Mouse (Mus musculus) ES-CJ7 (cell line): ENCODE results near the gene Bco2.
A peak's percentile ranks its signal among the peaks of the same experiment; 100 is the strongest.

ENCODE experiments used
- DNase-seq: peaks from one replicate; pipeline ENCODE4 v3.0.0; 2011; ENCODE audit warnings: low read depth, low spot score

Bco2 gene

DNA sequence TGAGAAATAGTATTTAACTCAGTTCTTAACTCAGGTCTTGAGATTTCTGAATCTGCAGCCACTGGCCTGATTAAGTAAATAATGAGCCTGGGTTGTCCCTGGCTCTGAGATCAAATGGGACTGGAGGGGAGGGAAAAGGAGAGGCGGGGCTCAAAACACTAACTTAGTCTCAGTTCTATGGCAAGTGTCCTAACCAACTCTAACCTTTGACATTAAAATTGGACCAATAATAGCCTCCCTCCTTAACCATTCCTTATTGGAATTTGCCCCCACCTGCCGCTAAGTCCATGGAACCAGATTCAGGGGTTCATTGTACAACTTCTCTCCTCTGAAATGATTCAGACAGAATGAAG lies at the start of gene Bco2:
TSS of gene Bco2 (minus strand) at position 88 of the 353 bp plus-strand sequence.
- peak; percentile 24 for DNase-seq

DNA sequence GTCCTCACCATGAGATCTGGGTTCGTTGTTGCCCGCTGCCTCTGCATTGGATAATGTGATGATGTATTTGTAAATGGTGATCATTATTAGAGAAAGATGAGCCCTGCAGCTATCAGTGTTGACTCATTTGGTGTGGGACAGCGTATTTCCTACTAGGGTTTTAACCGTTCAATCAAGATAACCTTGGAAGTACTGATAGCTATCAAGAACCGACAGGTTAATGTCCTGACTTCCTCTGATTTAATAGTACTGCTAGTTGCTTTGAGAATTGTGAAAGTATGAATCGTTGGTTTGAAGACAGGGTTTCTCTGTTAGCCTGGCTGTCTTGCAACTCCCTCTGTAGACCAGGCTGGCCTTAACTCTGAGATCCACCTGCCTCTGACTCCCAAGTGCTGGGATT lies 49.4 kb upstream of the Bco2 start:
- DNase-seq: no peak

DNA sequence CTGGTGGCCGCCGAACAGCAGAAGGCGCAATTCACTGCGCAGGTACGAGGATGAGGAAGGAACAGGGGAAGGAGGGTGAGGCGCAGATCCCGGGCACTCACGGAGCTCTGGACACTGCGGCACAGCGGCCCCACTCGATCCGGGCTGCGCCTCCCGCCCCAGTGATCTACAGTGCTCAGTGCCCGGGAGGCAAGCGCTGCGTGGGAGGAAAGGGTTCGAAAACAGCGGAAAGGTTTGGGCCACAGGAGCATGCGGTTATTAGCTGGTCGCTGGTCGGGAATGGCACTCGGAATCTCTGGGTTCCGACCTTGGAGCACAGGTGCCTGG lies 49.0 kb upstream of the Bco2 start:
- DNase-seq: no peak

DNA sequence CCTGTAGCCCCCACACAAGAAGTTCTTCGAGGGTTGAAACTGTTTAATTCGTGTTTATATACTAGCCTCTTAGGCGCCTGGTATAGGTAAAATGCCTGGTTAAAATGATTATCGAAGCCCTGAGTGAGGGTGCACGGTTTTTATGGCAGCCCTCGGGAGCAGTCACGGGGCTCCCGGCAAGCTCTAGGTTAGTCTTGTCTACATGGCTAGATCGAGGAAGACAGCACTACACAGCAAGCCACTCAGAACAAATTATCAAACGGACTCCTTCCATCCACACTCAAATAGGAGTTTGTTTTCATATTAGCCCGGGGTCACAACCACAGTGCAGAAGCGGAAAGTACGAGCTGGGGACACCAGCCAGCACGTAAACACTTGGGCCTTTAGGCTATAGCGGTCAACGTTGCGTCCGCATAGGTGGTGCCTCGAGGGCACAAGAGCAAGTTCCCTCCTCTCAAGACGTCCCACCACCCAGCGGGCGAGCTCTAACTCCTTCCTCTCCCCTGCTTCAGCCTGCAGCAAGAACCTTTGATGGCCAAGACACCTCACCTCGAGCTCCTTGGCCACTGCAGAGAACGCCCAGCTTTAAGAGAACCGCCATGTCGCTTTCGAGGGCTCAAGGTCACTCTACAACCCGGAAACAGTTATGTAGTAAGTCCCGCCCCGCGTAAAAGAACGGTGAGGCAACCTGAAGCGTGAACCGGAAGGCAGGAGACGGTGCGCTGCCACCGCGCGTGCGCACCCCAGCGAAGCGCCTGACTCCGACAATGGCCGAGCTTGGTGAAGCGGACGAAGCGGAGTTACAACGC lies 48.4 kb upstream of the Bco2 start, which contains the start of the genes Sdhd and Timm8b:
TSS of gene Sdhd (minus strand) at position 624 of the 809 bp plus-strand sequence.
TSS of gene Timm8b (plus strand) at position 722 of the 809 bp plus-strand sequence.
- peak; percentile 97 for DNase-seq

DNA sequence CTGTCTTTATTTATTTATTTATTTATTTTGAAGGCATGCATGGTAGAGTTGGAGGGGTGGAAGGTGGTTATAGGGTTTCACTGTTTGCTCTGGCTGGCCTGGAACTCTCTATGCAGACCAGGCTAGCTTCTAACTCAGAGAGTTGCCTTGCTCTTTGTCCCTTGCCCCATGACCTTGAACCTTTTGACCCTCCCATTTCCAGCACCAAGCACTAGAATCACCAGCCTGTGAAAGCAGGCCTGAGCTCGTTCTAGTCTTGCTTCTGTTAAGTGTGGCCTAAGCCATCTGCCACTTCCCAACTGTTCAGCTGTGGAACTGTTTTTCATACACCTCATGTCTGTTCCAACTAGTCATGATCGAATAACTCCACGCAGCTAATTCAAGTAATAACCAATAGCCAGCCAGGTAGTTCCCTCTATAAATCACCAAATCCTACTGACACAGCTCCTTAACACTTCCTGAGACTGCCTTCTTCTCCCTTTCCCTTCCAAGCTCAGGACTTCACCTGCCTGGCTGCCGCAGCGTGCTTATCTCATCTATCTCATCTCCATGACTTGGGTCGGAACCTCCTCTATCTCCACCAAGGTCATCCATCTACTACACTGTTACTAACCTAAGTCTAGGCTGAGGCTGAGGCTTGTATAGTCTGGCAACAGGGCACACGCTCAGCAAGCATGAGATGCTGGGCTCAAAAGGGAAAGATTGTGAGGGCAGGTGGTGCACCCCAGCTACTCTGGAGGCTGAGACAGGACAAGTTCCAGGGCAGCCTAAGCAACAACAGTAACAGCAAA lies 47.3 kb upstream of the Bco2 start:
- peak; percentile 60 for DNase-seq

DNA sequence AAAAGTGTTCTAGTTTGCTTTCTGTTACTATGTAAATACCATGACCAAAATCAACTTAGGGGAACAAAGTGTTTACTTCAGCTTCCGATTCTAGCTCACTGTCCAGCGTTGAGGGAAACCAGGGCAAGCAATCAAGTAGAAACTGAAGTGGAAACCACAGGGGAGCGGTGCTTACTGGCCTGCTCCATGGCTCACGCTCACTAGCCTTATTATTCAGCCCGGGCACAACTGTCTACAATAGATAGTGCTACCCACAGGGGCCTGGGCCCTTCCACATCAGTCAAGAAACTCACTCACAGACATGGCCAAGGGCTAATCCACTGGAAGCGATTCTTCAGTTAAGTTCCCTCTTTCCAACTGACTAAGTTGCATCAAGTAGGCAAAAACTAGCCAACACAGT lies 46.6 kb upstream of the Bco2 start:
- DNase-seq: no peak

DNA sequence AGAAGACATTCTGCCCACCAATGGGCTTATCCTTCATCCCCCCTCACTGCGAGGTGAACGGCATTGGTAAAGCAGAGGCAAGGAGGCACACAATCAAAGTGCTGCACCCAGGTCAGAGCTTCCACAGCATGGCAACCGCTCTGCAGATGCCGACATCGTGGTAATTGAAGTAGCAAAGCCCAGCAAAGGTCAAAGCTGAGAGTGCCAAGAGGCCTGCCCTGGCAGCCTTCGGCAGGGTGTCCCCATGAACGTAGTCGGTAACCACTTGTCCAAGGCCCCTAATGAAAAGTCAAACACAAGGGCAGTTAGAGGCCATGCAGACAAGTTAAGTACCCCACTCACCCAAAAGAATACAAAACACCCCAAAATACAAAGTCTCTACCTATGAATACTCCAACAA lies 42.0 kb upstream of the Bco2 start:
- DNase-seq: no peak

DNA sequence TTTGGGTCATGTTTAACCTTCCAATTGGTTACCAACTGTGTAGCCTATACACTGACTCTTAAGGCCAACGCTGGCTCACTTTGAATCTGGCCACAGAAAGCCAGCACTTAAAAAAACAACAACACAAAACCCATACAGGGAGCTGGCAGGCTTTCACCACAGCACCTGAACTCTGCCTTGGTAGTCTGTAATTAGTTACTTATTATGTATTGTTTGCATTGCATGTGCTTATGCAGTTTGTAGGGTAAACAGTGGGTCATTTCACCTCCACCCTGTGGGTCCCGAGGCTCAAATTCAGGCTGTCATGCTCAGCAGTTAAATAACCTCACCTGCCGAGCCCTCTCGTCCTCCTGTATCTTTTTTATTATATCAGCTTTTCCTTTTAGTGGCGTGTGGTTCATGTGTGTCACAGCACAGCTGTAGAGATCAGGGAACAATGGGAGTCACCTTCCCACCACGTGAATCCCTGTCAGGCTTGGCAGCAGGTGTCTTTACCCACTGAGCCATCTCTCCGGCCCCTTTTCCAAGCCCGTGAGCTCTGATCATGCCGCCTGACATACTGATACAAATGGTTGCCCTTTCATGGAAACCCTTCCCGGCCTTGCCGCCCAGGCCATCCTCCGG lies 39.9 kb upstream of the Bco2 start:
- DNase-seq: no peak

DNA sequence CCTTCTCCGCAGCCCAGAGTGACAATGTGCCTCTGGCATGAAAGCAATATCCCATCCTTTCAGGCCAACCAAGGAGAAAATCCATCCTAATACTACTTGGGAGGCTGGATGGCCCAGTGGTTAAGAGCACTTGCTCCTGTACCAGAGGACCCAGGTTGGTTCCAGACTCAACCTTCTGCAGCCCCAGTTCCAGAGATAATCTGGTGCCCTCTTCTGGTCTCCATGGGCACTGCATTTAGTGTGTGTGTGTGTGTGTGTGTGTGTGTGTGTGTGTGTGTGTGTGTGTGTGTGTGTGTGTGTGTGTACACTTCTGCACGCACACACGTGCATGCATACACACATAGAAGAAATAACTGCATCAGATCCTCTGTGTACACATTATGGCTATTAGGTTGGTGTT lies 38.6 kb upstream of the Bco2 start:
- peak; percentile 64 for DNase-seq

DNA sequence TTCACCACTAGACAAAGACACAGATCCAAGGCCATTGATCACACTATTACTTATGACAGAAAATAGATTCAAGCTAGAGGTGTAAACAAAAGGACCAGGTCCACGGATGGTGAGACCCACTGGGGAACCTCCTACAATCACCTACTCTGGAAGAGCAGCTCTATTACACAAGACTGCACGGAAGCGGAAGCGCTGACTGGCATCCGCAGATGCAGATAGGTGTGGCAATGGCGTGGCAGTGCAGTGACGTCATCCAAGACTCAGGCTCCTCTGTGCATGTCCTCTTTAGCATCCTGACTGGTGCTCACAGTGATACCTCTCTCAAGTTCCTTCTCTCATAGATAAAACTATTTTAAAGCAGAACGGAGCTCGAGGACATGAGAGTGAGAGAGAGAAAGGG lies 38.0 kb upstream of the Bco2 start:
- no peak for DNase-seq

DNA sequence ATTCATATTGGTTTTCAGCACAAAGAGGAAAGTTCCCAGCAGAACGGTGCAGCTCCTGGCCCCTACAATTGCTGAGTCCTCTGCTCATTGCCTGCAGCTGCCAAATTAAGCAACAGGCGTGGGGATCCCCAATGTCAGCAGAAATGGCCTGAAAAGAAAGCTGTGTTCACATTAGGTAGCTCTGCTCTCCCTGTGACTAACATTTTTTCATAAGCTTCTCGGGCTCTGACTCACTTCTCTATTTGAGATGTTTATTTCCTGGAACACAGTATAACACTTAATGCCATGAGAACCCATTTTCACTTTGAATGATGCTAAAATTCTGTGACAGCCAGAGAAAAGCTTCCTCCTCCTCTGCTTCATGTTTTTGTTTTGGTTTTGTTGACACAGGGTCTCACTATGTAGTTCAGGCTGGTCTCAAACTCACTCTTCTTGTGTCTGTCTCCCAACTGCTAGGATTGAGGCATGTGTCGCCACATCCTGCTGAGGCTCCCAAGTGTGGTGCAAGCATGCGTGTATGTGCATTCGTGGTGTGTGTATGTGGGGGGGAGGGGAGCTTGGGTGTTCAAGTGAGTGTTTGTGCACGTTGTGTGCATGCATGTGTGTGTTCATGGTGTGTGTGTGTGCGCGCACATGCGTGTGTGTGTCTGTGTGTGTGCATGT lies 36.0 kb upstream of the Bco2 start:
- no peak for DNase-seq

DNA sequence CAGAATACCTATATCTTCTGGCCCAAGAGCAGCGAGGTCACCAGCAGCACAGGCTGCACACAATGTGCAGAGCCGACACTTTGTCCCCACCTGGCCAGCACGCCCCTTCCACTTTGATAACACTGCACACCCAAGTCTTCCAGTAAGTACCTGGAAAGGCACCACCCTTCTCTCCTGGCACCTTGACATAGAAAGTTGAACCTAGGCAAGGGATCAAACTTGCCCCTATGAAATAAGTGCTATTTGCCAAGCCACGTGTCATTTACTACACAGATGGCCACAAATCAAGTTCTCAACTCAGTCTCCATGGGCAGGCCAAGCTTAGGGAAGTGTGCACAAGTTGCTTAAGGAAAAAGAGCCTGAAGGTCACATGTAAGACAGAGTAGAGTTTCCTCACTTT lies 32.0 kb upstream of the Bco2 start:
- no peak for DNase-seq

DNA sequence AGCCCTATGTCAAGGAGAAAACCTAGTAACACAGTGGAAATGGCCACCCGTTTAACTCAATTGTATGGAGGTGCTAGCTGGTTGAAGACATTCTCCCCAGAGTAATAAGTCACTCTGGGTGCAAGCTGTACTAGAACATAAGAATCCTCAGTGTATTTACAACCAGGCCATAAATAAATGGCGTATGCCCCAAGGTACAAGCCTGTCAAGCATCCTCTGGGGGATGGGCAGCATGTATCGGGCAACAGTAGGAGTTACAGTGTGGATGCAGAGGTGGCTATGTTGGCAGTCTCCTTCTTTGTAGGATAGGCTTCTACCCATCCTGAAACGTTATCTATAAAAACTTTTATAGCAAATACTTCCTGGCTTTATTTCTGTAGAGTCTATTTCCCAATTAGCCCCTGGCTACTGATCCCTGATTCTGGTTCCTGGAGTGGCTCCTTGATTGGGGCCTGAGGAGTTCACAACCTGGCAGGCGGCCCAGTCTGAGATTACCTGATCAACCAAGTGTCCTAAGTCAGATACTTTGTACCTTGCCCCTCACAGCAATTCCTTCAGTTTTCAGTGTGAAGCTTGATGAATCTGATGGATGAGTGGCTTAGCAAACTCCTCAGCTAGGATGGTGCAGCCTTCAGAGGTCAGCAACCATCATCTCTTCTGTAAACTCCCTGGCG lies 30.3 kb upstream of the Bco2 start:
- DNase-seq: no peak

DNA sequence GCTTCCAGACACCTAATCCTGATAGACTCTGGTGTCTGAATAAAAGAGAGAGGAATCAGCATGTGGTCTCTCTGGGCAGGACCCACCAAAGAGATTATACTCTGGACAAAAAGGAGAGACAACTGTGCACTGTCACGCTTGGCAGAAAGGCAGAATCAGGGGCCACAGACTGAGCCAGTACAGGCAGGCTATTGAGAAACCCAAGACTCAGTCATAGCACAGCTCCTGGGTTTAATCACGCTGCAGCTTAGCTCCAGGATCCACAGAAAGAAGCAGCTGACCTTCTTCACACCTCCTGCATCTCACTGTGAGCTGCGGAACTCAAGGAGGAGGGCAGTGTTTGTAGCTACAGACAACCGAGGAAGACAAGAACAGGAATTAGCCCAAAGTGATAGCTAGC lies 25.4 kb upstream of the Bco2 start:
- no peak for DNase-seq

DNA sequence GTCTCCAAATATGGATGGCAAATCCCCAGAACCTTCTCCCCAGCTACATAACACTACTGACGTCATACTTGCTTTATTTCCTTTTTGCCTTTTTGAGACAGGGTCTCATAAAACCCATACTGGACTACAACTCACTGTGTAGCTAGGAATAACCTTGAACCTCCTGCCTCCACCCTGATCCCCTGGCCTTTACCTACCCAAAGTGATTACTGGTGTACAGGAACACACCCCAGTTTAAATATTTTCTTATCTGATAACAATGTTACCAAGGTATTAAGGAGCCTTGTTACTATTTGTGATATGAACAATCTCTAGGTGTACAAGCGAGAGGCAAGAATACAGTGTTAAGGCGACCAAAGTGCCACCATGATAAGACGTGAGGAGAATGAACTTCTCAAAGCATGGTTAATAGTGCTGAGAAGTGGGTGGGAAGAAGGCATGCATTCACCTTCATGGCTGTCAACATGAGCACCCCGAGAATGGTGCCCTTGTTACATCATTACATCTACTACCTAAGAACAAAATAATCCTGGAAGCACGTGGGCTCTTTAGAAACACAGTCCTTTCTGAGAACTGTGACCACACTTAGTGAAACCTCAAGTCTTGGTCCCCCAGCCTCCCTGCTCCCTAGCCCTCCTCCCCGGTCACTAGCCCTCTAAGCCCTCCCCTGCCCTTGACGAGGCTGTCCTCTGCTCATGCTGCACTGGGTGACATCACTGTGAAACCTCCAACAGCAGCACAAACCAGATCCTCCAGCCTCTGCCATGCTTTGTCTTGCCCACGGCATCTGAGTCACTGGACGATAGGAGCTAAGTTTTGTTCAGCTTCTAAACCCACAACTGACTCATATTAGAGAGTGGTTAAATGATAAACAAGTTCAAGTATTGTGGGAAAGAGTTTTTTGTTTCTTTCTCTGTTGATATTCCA lies 14.9 kb upstream of the Bco2 start:
- no peak for DNase-seq

DNA sequence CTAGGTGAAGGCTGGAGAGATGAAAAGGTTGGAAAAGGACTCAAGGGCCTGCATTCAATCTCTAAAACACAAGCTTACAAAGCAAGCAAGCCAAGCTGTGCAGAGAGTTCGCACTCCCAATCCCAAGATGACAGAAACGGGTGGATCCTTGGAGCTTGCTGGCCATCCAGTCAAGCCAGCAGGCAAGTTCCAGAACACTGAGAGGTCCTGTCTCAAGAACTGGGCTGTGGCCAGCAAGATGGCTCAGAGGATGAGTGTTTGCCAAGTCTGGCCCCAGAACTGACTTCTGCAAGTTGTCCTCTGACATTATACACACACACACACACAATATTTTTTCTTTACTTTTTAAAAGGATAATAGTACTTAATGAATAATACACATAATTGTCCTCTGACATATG lies 12.9 kb upstream of the Bco2 start:
- DNase-seq: no peak

DNA sequence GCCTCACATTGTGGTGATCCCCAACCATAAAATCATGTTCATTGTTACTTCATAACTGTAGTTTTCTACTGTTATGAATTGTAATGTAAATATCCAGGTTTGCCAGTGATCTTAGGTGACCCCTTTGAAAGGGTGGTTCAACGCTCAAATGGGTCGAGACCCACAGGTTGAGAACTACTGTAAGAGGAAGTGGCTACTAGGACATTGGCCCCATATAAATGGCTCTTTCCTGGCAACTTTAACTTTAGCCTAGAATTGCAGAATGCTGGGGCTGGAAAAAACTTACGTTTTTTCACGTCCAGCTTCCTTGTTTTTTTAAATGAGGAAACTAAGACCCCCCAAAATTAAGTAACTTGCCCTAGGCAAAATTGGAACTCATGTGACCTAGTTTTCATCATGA lies 12.4 kb upstream of the Bco2 start:
- no peak for DNase-seq

DNA sequence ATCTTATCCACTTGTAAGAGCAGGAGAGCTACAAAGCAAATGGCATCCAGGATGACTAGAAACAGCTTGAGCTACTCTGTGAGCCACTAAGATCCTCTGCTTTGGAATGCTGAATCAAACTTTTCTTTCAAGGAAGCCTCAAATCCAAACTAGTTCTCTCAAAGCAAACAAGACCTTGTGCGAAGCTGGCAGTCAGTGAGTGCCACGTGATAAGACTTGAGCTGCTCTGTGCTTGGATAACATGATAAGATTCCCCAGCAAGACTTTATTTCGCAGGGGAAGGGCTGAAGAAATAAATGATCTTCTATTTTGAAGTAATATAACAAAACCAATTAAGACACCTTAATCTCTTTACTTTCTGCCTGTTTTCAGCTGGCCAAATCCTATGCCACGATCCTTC lies 11.0 kb upstream of the Bco2 start:
- DNase-seq: no peak

DNA sequence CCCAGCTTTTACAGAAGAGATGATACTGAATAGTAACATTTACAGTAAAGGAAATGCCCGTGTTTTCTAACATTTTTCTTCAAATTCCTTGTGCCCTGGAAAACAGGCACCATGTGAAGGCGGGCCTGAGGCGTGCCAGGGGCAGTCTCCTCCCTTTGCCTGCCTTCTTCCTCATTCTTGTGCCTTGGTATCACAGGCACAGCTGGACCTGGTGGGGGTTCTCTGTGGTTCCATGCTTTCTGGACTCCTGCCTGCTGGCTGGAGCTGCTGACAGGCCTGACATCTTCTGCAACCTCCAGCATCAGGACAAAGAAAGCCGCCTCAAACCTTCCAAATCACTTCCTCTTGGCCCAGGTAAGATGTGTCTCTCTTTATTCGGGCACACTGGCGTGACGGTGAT lies 10.2 kb upstream of the Bco2 start:
- DNase-seq: no peak

DNA sequence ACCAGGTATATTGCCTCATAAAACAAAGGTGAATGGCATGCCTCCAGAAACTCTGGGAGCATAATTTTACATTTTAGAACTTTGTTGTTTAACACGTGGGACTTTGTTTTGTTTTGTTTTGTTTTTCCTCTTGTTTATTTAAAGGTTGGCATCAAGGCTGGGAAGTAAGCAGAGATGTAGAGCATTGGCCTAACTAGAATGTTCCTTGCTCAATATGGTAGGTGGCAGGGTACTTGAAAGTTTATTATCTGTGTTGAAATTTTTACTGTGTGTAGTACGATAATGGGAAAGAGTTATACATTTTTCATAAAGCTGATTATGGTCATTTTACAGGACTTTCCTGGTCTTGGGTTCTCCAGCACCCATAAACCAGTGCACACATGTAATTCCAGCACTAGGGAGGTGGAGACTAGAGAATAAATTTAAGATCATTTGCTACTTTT lies 7.0 kb upstream of the Bco2 start:
- DNase-seq: no peak
